Mouse (Mus musculus): ENCODE results near the gene Tifab.

The Tifab gene

DNA sequence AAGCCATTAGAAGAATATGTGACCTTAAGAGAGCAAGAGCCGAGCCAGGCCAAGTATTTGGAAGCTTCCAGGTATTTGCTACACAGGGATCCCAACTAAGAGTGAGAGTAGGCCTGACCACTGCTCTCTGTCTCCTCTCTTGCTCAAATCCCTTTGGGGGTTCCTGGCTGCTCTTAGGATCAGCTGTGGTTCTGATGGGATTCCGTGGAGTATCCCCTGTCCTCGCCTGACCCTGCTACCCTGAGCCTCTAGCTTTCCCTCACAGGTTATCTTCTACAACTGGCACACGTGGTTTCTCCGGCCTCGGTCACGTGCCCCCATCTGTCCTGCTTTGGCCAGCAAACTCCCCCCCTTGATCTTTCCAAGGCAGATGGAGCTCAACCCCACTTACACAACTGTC lies 45.7 kb downstream of the Tifab start:
- POLR2A ChIA-PET: interaction anchor here in 3 of 4 experiments (0.6 to 5.0 kb wide), 12 partner anchors 8 to 571 kb away, joined by 3 to 30 read pairs (median 3); no protein-coding TSS in a partner anchor

DNA sequence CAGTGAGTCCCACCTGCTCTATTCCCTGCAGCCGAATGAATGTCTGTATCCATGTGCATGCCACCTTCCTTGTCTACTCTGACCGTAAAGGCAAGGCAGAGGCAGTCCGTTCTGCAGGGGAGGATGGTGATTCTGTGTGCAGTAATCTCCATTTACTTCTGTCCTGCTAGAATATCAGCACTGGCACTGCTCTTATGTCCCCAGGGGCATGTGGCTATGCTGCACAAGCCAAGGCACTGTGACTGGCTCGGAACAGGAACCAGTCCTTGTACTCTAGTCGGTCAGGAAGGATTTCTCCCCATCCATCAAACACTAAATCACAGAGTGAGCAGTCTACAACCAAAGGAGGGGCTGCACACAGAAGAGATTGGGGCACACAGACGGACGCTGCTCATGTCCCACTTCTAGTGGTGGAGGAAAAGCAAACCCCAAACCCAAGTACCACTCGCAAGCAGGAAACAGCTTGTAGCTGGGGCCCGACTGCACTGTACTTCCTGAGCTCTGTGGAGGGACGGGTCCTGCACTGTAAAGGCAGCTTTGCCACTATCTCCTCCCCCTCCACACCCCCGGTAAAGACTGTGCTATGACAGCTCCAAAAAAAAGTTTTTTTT lies 46.3 kb downstream of the Tifab start:
- CTCF ChIA-PET: interaction anchor here in 2 of 4 experiments (0.6 to 2.5 kb wide), 2 partner anchors 19 to 753 kb away, joined by 3 to 13 read pairs; no protein-coding TSS in a partner anchor
- POLR2A ChIA-PET: interaction anchor here in 3 of 4 experiments (0.7 to 5.0 kb wide), 7 partner anchors 8 to 23 kb away, joined by 3 to 30 read pairs (median 4); no protein-coding TSS in a partner anchor

More for the DNA sequence above, 45.7 kb downstream of the Tifab start:
- CTCF ChIA-PET: interaction anchor here (0.6 to 2.5 kb wide), 5 partner anchors 12 to 1237 kb away, joined by 3 to 13 read pairs (median 3); no protein-coding TSS in a partner anchor

DNA sequence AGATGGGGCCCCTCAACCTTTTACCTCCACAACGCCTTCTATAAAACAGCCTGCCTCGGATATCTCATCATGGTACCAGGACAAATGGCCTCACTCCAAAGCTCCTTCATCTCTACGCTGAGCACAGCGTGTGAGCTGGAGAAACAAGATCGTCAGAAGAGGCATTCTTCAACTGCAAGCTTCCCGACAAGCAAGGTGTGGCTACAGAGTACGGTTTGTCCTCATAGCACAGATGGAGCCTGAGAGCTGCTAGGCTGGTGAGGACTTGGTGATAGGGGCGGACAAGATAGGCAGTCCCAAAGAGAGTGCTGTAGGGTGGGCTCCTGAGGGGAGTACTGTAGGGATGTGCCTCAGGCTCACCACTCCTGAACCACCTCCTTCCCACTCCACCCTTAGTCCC lies 48.1 kb downstream of the Tifab start:
- POLR2A ChIA-PET: interaction anchor here in 3 of 4 experiments (0.7 to 1.2 kb wide), 3 partner anchors 12 to 13 kb away, joined by 3 read pairs; no protein-coding TSS in a partner anchor
- CTCF ChIA-PET: interaction anchor here in 2 of 4 experiments (0.8 to 1.6 kb wide), 4 partner anchors 15 to 37 kb away, joined by 3 read pairs; no protein-coding TSS in a partner anchor

DNA sequence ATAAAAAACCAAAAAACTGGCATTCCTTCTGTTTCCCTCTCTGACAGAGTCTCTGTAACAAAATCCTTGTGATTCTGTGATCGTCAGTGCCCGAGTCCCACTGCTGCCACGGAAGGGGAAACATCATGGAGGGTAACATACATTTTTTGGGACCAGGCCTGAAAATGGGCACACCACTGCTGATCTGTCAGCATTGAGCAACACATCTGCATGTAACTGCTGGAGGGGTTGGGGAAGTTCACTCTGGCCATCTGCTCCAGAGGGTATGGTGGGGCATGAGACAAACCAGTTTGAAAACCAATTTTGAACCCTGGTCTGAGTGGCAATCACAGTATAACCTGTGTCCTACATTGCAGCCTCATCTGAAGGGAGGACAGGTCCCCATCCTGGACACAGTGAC lies 49.1 kb downstream of the Tifab start:
- POLR2A ChIA-PET: no interaction called here

DNA sequence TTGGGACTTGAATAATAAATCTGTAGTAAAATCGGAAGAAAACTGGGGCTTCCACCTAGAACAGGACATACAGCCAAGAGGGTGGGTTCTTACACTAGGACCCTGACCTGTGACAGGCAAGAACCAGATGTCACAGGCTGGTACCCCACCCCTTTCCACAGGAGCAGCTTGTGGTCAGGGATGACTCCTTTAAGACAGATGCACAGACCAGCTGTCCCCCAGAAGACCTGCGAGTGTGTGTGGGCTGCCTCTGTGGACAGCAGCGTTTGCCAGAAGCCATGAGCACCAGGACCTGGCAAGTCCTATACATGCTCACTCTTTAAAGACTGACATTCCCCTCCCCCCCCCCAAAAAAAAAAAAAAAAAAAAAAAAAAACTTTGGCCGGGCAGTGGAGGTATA lies 49.7 kb downstream of the Tifab start:
- POLR2A ChIA-PET: interaction anchor here in 1 of 4 experiments (0.9 kb wide), 1 partner anchor 15 kb away, joined by 3 read pairs; no protein-coding TSS in a partner anchor
- CTCF ChIA-PET: no interaction called here

More for the DNA sequence above, 49.1 kb downstream of the Tifab start:
- CTCF ChIA-PET: no interaction called here

DNA sequence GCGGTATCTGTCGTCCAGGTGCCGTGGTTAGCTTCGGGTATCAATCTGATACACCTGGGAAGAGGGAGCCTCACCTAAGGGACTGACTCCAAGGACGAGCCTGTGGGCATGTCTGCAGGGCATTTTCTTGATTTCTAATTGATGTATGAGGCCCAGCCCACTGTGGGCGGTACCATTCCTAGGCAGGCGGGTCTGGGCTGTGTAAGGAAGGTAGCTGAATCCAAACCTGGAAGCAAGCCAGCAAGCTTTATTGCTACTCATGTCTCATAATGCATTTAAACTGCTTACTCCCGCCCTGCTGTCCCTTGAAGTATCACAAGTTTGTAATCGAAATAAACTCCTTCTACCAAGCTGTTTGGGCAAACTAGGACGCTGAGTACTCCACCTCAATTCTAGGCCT lies 53.1 kb downstream of the Tifab start:
- POLR2A ChIA-PET: interaction anchor here (0.6 to 4.0 kb wide), 7 partner anchors 8 to 220 kb away, joined by 3 to 16 read pairs (median 3); partner anchors contain the start of gene H2afy (in 1 of the 4)

More for the DNA sequence above, 53.1 kb downstream of the Tifab start:
- CTCF ChIA-PET: interaction anchor here in 1 of 4 experiments (1.1 kb wide), 1 partner anchor 72 kb away, joined by 3 read pairs; no protein-coding TSS in a partner anchor
